Mouse (Mus musculus) heart, postnatal 10 days (tissue): ENCODE measurements around the gene Adgre5. TPM values are rescaled to one million over a fixed set of nuclear protein-coding genes. Genes with fewer than 3 reads are reported as not detected.

Experiments
- DNase-seq, 2 experiments: peaks; one replicate each; pipeline ENCODE4 v3.0.0; 2021
- intact Hi-C: fragments of 180-260 bp; cut with DNase I; formaldehyde crosslinking; loops from one replicate; pipeline ENCODE4 v1.15.1; 2025
- microRNA-seq, 2 experiments: library from miRNA; unstranded; fragments of <30 nt; microRNA quantifications; one replicate each; pipeline ENCODE4 v1.2.0; 2022
- total RNA-seq, 2 experiments: library from RNA; stranded (reverse); gene quantifications; 2 replicates each; pipeline ENCODE4 v1.2.3; 2021

The Adgre5 gene
- total RNA-seq, 2 experiments from 2014 or later, result 66.0 to 68.1 TPM

GRCm38 (mm10) chr8:83695351-83696106 is 45.6 kb downstream of the Adgre5 start:
- intact Hi-C loops, result no loop called here
- peak; percentile 28 to 38 for DNase-seq

GRCm38 (mm10) chr8:83694369-83695160 is 46.6 kb downstream of the Adgre5 start:
- intact Hi-C loops, result no loop called here
- DNase-seq, result no peak

GRCm38 (mm10) chr8:83693609-83694236 is 47.4 kb downstream of the Adgre5 start:
- intact Hi-C loops, result no loop called here
- DNase-seq, result no peak

GRCm38 (mm10) chr8:83689264-83689663 is 51.9 kb downstream of the Adgre5 start:
- intact Hi-C loops, result no loop called here
- no peak for DNase-seq

GRCm38 (mm10) chr8:83684517-83684916 is 56.6 kb downstream of the Adgre5 start:
- intact Hi-C loops, result no loop called here
- DNase-seq, result no peak

- DNase-seq, result no peak
- intact Hi-C loops, result no loop called here
Observed at GRCm38 (mm10) chr8:83681099-83681498, 60.0 kb downstream of the Adgre5 start.

GRCm38 (mm10) chr8:83680603-83681002 is 60.5 kb downstream of the Adgre5 start:
- intact Hi-C loops, result no loop called here

GRCm38 (mm10) chr8:83679866-83680265 is 61.3 kb downstream of the Adgre5 start:
- no peak for DNase-seq
- intact Hi-C loops, result no loop called here

More at GRCm38 (mm10) chr8:83680603-83681002, 60.5 kb downstream of the Adgre5 start:
- DNase-seq, result no peak

GRCm38 (mm10) chr8:83674497-83674896 is 66.6 kb downstream of the Adgre5 start:
- no peak for DNase-seq
- intact Hi-C loops, result no loop called here

Small RNAs within 50 kb of the gene (microRNA-seq; reads per million reads assigned to microRNA genes)
- gene Mir1668, result 0 to 3.1 reads per million in 2 experiments

Other genes with a start within 250 kb of the Adgre5 start
- not detected for gene Olfr370, start 205.5 kb downstream of the Adgre5 start, total RNA-seq
- gene Ndufb7, start 174.7 kb downstream of the Adgre5 start, total RNA-seq, result 100 to 1,000 TPM; 597 to 620 TPM
- 100 to 1,000 TPM; 181 to 199 TPM for gene Tecr, start 133.4 kb downstream of the Adgre5 start, total RNA-seq
- 10 to 100 TPM; 17.5 to 18.0 TPM for gene Dnajb1, start 133.1 kb downstream of the Adgre5 start, total RNA-seq
- 10 to 100 TPM; 46.1 to 48.7 TPM for gene Gipc1, start 88.6 kb downstream of the Adgre5 start, total RNA-seq
- gene Ptger1, start 74.6 kb downstream of the Adgre5 start, total RNA-seq, result under 1 TPM; 0.20 to 0.53 TPM
- gene Pkn1, start 42.1 kb downstream of the Adgre5 start, total RNA-seq, result 10 to 100 TPM; 58.9 to 66.7 TPM
- gene Ddx39, start 26.1 kb downstream of the Adgre5 start, total RNA-seq, result 10 to 100 TPM; 37.5 to 38.4 TPM
- 10 to 100 TPM; 29.8 to 29.9 TPM for gene Adgrl1, start 158.8 kb upstream of the Adgre5 start, total RNA-seq
- gene Gm10644, start 213.9 kb upstream of the Adgre5 start, total RNA-seq, result under 1 TPM; 0.20 to 0.22 TPM
- gene Asf1b, start 214.2 kb upstream of the Adgre5 start, total RNA-seq, result 1 to 10 TPM; 7.6 to 7.8 TPM
- gene Prkaca, start 231.7 kb upstream of the Adgre5 start, total RNA-seq, result 100 to 1,000 TPM; 398 to 429 TPM